Mouse (Mus musculus) cerebellum, adult 11-12 months (tissue): ENCODE results near the gene Mettl26.
A peak's percentile ranks its signal among the peaks of the same experiment; 100 is the strongest.

ENCODE experiments used
- DNase-seq: peaks from one replicate; pipeline ENCODE4 v3.0.0; 2022

Gene Mettl26

GRCm38 (mm10) chr17:25837533-25837932, 37.3 kb upstream of the Mettl26 start:
- no peak for DNase-seq

GRCm38 (mm10) chr17:25838904-25839303, 36.0 kb upstream of the Mettl26 start:
- DNase-seq, result no peak

GRCm38 (mm10) chr17:25839455-25840235, 35.2 kb upstream of the Mettl26 start:
- DNase-seq, result peak; percentile 55

GRCm38 (mm10) chr17:25840519-25840918, 34.4 kb upstream of the Mettl26 start:
- DNase-seq, result no peak

GRCm38 (mm10) chr17:25841117-25841880, 33.6 kb upstream of the Mettl26 start, which contains the start of gene Gm20683:
Gene Gm20683, minus strand, starts transcription at chr17:25841763.
- peak; percentile 32 for DNase-seq

GRCm38 (mm10) chr17:25842509-25842908, 32.4 kb upstream of the Mettl26 start:
- peak; percentile 41 for DNase-seq

GRCm38 (mm10) chr17:25843122-25843521, 31.8 kb upstream of the Mettl26 start:
- peak; percentile 53 for DNase-seq

- DNase-seq, result peak; percentile 63
Measured at GRCm38 (mm10) chr17:25843636-25844395, 31.1 kb upstream of the Mettl26 start.

GRCm38 (mm10) chr17:25844396-25844901, 30.4 kb upstream of the Mettl26 start, which contains the start of gene Rhot2:
Gene Rhot2, minus strand, starts transcription at chr17:25844851.
- DNase-seq, result peak; percentile 95

GRCm38 (mm10) chr17:25860229-25860628, 14.6 kb upstream of the Mettl26 start:
- peak; percentile 61 for DNase-seq

- peak; percentile 91 for DNase-seq
Measured at GRCm38 (mm10) chr17:25860832-25861703, 13.8 kb upstream of the Mettl26 start, which contains the start of gene Wdr90. Gene Wdr90, minus strand, starts transcription at chr17:25861501.

GRCm38 (mm10) chr17:25861704-25862612, 12.9 kb upstream of the Mettl26 start:
- no peak for DNase-seq

GRCm38 (mm10) chr17:25863681-25864080, 11.2 kb upstream of the Mettl26 start:
- DNase-seq, result no peak

- no peak for DNase-seq
Measured at GRCm38 (mm10) chr17:25864311-25864710, 10.6 kb upstream of the Mettl26 start.

GRCm38 (mm10) chr17:25865288-25865687, 9.6 kb upstream of the Mettl26 start:
- no peak for DNase-seq

GRCm38 (mm10) chr17:25866172-25866571, 8.7 kb upstream of the Mettl26 start:
- DNase-seq, result no peak

- DNase-seq, result peak; percentile 62
Measured at GRCm38 (mm10) chr17:25867509-25867835, 7.4 kb upstream of the Mettl26 start.

GRCm38 (mm10) chr17:25867836-25868600, 6.9 kb upstream of the Mettl26 start:
- peak; percentile 74 for DNase-seq

- DNase-seq, result peak; percentile 84
Measured at GRCm38 (mm10) chr17:25868601-25869191, 6.2 kb upstream of the Mettl26 start, which contains the start of gene Mcrip2. Gene Mcrip2, minus strand, starts transcription at chr17:25868764.
